Mouse (Mus musculus): Measurements from ENCODE around the gene Slc25a21. TPM values are rescaled to one million over a fixed set of nuclear protein-coding genes. Genes with fewer than 3 reads are reported as not detected.

The Slc25a21 gene
- polyA plus RNA-seq, 1 experiment, result 5.0 TPM

- WGBS, result 2% methylated on average over 36 of the region's 36 CpGs
- Histone ChIP-seq H3K27ac (ENCODE audit: insufficient read depth, low read depth, low read length) (no peak overlapping the region), H3K27me3 (replicated peaks; ENCODE audit: control insufficient read depth, insufficient read depth, low read length) (peaks cover 12% of the 10 kb centered on the region), H3K4me3 (ENCODE audit: insufficient read depth, low read depth, low read length) (no peak overlapping the region), H3K4me1 (ENCODE audit: control insufficient read depth, insufficient read depth, low read length) (0 out of 2 replicates have a peak, but pooled peaks cover 10% of the 10 kb centered on the region), H3K36me3 (ENCODE audit: control insufficient read depth, insufficient read depth, low read length) (no peaks in the 10 kb centered on the region)
- TF ChIP-seq CTCF (conservative IDR thresholded peaks at IDR 0.05; ENCODE audit: insufficient read depth, insufficient read length, low read depth, low read length), result no peak
- TF ChIP-seq POLR2A (IDR thresholded peaks at IDR 0.05; ENCODE audit: low read depth, low read length), result no peak
- no peak for DNase-seq
Measured at GRCm38 (mm10) chr12:56697011-56697740, 500.1 kb downstream of the Slc25a21 start.

GRCm38 (mm10) chr12:56696174-56697010 lies 500.9 kb downstream of the Slc25a21 start:
- WGBS, result under 1% methylated on average over 57 of the region's 57 CpGs
- no peak overlapping the region for H3K27ac ChIP-seq (ENCODE audit: insufficient read depth, low read depth, low read length)
- H3K36me3 ChIP-seq (ENCODE audit: control insufficient read depth, insufficient read depth, low read length), result no peaks in the 10 kb centered on the region
- H3K27me3 ChIP-seq (replicated peaks; ENCODE audit: control insufficient read depth, insufficient read depth, low read length), result peaks cover 12% of the 10 kb centered on the region
- TF ChIP-seq POLR2A (IDR thresholded peaks at IDR 0.05; ENCODE audit: low read depth, low read length), result no peak
- TF ChIP-seq CTCF (conservative IDR thresholded peaks at IDR 0.05; ENCODE audit: insufficient read depth, insufficient read length, low read depth, low read length), result no peak
- H3K4me1 ChIP-seq (ENCODE audit: control insufficient read depth, insufficient read depth, low read length), result 0 out of 2 replicates have a peak, but pooled peaks cover 10% of the 10 kb centered on the region
- DNase-seq, result peak; percentile 16
- H3K4me3 ChIP-seq (ENCODE audit: insufficient read depth, low read depth, low read length), result no peak overlapping the region

GRCm38 (mm10) chr12:56695358-56696173 lies 501.7 kb downstream of the Slc25a21 start:
- no peak for TF ChIP-seq POLR2A (IDR thresholded peaks at IDR 0.05; ENCODE audit: low read depth, low read length)
- Histone ChIP-seq H3K4me1 (ENCODE audit: control insufficient read depth, insufficient read depth, low read length) (0 out of 2 replicates have a peak, but pooled peaks cover 10% of the 10 kb centered on the region), H3K36me3 (ENCODE audit: control insufficient read depth, insufficient read depth, low read length) (no peaks in the 10 kb centered on the region), H3K27me3 (replicated peaks; ENCODE audit: control insufficient read depth, insufficient read depth, low read length) (peaks cover 12% of the 10 kb centered on the region), H3K4me3 (ENCODE audit: insufficient read depth, low read depth, low read length) (peak overlapping the region; percentile 6; the same call in 1 of the 2 replicates), H3K27ac (ENCODE audit: insufficient read depth, low read depth, low read length) (no peak overlapping the region)
- under 1% methylated on average over 41 of the region's 41 CpGs for WGBS
- DNase-seq, result peak; percentile 66

GRCm38 (mm10) chr12:56694936-56695335 lies 502.3 kb downstream of the Slc25a21 start:
- no peak for DNase-seq
- H3K4me3 ChIP-seq (ENCODE audit: insufficient read depth, low read depth, low read length), result no peak overlapping the region
- H3K4me1 ChIP-seq (ENCODE audit: control insufficient read depth, insufficient read depth, low read length), result 0 out of 2 replicates have a peak, but pooled peaks cover 10% of the 10 kb centered on the region
- peaks cover 12% of the 10 kb centered on the region for H3K27me3 ChIP-seq (replicated peaks; ENCODE audit: control insufficient read depth, insufficient read depth, low read length)
- 2% methylated on average over 11 of the region's 11 CpGs for WGBS
- H3K27ac ChIP-seq (ENCODE audit: insufficient read depth, low read depth, low read length), result no peak overlapping the region
- H3K36me3 ChIP-seq (ENCODE audit: control insufficient read depth, insufficient read depth, low read length), result no peaks in the 10 kb centered on the region
- TF ChIP-seq POLR2A (IDR thresholded peaks at IDR 0.05; ENCODE audit: low read depth, low read length) (no peak), CTCF (conservative IDR thresholded peaks at IDR 0.05; ENCODE audit: insufficient read depth, insufficient read length, low read depth, low read length) (no peak)

- 7% methylated on average over 14 of the region's 14 CpGs for WGBS
- Histone ChIP-seq H3K27me3 (replicated peaks; ENCODE audit: control insufficient read depth, insufficient read depth, low read length) (peaks cover 12% of the 10 kb centered on the region), H3K27ac (ENCODE audit: insufficient read depth, low read depth, low read length) (no peak overlapping the region), H3K4me1 (ENCODE audit: control insufficient read depth, insufficient read depth, low read length) (0 out of 2 replicates have a peak, but pooled peaks cover 10% of the 10 kb centered on the region), H3K36me3 (ENCODE audit: control insufficient read depth, insufficient read depth, low read length) (no peaks in the 10 kb centered on the region), H3K4me3 (ENCODE audit: insufficient read depth, low read depth, low read length) (no peak overlapping the region)
- DNase-seq, result no peak
- TF ChIP-seq POLR2A (IDR thresholded peaks at IDR 0.05; ENCODE audit: low read depth, low read length), result no peak
- TF ChIP-seq CTCF (conservative IDR thresholded peaks at IDR 0.05; ENCODE audit: insufficient read depth, insufficient read length, low read depth, low read length), result no peak
Measured at GRCm38 (mm10) chr12:56694361-56694760, 502.9 kb downstream of the Slc25a21 start.

GRCm38 (mm10) chr12:56693411-56694098 lies 503.7 kb downstream of the Slc25a21 start:
- no peak for DNase-seq
- Histone ChIP-seq H3K27me3 (replicated peaks; ENCODE audit: control insufficient read depth, insufficient read depth, low read length) (peaks cover 14% of the 10 kb centered on the region), H3K4me1 (ENCODE audit: control insufficient read depth, insufficient read depth, low read length) (0 out of 2 replicates have a peak, but pooled peaks cover 10% of the 10 kb centered on the region), H3K36me3 (ENCODE audit: control insufficient read depth, insufficient read depth, low read length) (no peaks in the 10 kb centered on the region), H3K27ac (ENCODE audit: insufficient read depth, low read depth, low read length) (no peak overlapping the region), H3K4me3 (ENCODE audit: insufficient read depth, low read depth, low read length) (no peak overlapping the region)
- 19% methylated on average over 14 of the region's 14 CpGs for WGBS
- no peak for TF ChIP-seq CTCF (conservative IDR thresholded peaks at IDR 0.05; ENCODE audit: insufficient read depth, insufficient read length, low read depth, low read length)
- no peak for TF ChIP-seq POLR2A (IDR thresholded peaks at IDR 0.05; ENCODE audit: low read depth, low read length)

All from kidney, adult 2 months (tissue).